Comparison of ENCODE assay signal across 21 mouse cellular contexts in genomic region chr2:25417426-25417825, GRCm38 (mm10). TPM values are rescaled to one million over a fixed set of nuclear protein-coding genes. Genes with fewer than 3 reads are reported as not detected.
DNase-seq lines count a peak whose midpoint lies in the region; ATAC-seq lines count a peak whose summit lies in the region.
"Had no signal": no experiment of that assay in that cellular context is flagged by ENCODE, and none has a peak within 500 bp of the region (broad histone marks: within the 10 kb centered on the region; RNA-seq: fewer than 3 reads in every experiment).

No protein-coding gene starts in this region.

- no peaks in the 10 kb centered on the region; the same call in 1 of the 2 replicates for H3K27me3 ChIP-seq in hindbrain, embryonic 13.5 days
- H3K27me3 ChIP-seq in hindbrain, embryonic 14.5 days (ENCODE audit: control insufficient read depth, insufficient read depth, low read length) = no peaks in the 10 kb centered on the region
- H3K27me3 ChIP-seq: forebrain, embryonic 12.5 days; hindbrain, embryonic 12.5 days; kidney, embryonic 15.5 days; stomach, embryonic 15.5 days had no signal

- WGBS in hindbrain, embryonic 13.5 days = 22% methylated on average over 3 of the region's 3 CpGs
- WGBS in hindbrain, embryonic 14.5 days = 14% methylated on average over 3 of the region's 3 CpGs

- peaks cover 5% of the 10 kb centered on the region for H3K36me3 ChIP-seq in hindbrain, embryonic 13.5 days
- peaks cover 18% of the 10 kb centered on the region for H3K36me3 ChIP-seq in hindbrain, embryonic 14.5 days (replicated peaks; ENCODE audit: control insufficient read depth, insufficient read depth)
- H3K36me3 ChIP-seq: forebrain, embryonic 12.5 days; heart, embryonic 10.5 days; hindbrain, embryonic 12.5 days; kidney, embryonic 15.5 days; stomach, embryonic 15.5 days had no signal

- H3K9me3 ChIP-seq in hindbrain, embryonic 13.5 days = no peaks in the 10 kb centered on the region
- no peaks in the 10 kb centered on the region for H3K9me3 ChIP-seq in hindbrain, embryonic 14.5 days (ENCODE audit: control insufficient read depth, low read length)
- H3K9me3 ChIP-seq: forebrain, embryonic 12.5 days; heart, embryonic 10.5 days; hindbrain, embryonic 12.5 days; kidney, embryonic 15.5 days; stomach, embryonic 15.5 days had no signal

- DNase-seq in cerebellum, adult 11-12 months = peak; percentile 31
- DNase-seq in cerebellum, adult 9-10 months = no peak
- no peak for DNase-seq in hindbrain, embryonic 14.5 days (ENCODE audit: low spot score)
- peak; percentile 56 for DNase-seq in Muller cell, postnatal 12 days (ENCODE audit: inconsistent ontology term)
- peak; percentile 40 to 50 for DNase-seq in cerebellum, postnatal 25 days
- DNase-seq in layer of hippocampus, adult 11-12 months (ENCODE audit: low spot score) = no peak
- DNase-seq: B cell, adult 2 months; gastrocnemius, postnatal 14 days; midbrain, embryonic 14.5 days; retina, postnatal 1 day; thymus, adult 18-20 months; thymus, postnatal 4 days had no signal

- no peak overlapping the region for H3K4me3 ChIP-seq in hindbrain, embryonic 13.5 days
- no peak overlapping the region for H3K4me3 ChIP-seq in hindbrain, embryonic 14.5 days (replicated peaks; ENCODE audit: low read length)
- H3K4me3 ChIP-seq: forebrain, embryonic 12.5 days; heart, embryonic 10.5 days; hindbrain, embryonic 12.5 days; kidney, embryonic 15.5 days; stomach, embryonic 15.5 days had no signal

- ATAC-seq in hindbrain, embryonic 13.5 days (ENCODE audit: low FRiP score) = no peak
- no peak for ATAC-seq in hindbrain, embryonic 14.5 days (ENCODE audit: low FRiP score)
- ATAC-seq: intestine, embryonic 16.5 days; lung, postnatal 0 days had no signal

- no peaks in the 10 kb centered on the region for H3K4me1 ChIP-seq in hindbrain, embryonic 13.5 days (replicated peaks)
- H3K4me1 ChIP-seq in hindbrain, embryonic 14.5 days (replicated peaks; ENCODE audit: control insufficient read depth, insufficient read depth, low read length) = no peaks in the 10 kb centered on the region
- H3K4me1 ChIP-seq: heart, embryonic 10.5 days; hindbrain, embryonic 12.5 days; stomach, embryonic 15.5 days had no signal

- H3K27ac ChIP-seq in hindbrain, embryonic 13.5 days = no peak overlapping the region
- H3K27ac ChIP-seq in hindbrain, embryonic 14.5 days = no peak overlapping the region
- H3K27ac ChIP-seq: forebrain, embryonic 12.5 days; heart, embryonic 10.5 days; hindbrain, embryonic 12.5 days; kidney, embryonic 15.5 days; liver, embryonic 14.5 days; stomach, embryonic 15.5 days had no signal

- H3K9ac ChIP-seq in hindbrain, embryonic 13.5 days = peak overlapping the region; percentile 24; the same call in 1 of the 2 replicates
- H3K9ac ChIP-seq in hindbrain, embryonic 14.5 days = no peak overlapping the region
- H3K9ac ChIP-seq: forebrain, embryonic 12.5 days; hindbrain, embryonic 12.5 days; kidney, embryonic 15.5 days; liver, embryonic 14.5 days; stomach, embryonic 15.5 days had no signal

- H3K4me2 ChIP-seq in hindbrain, embryonic 13.5 days = no peak overlapping the region
- H3K4me2 ChIP-seq in hindbrain, embryonic 14.5 days (replicated peaks) = no peak overlapping the region
- H3K4me2 ChIP-seq: forebrain, embryonic 12.5 days; hindbrain, embryonic 12.5 days; kidney, embryonic 15.5 days; stomach, embryonic 15.5 days had no signal

RNA-seq across cellular contexts. Expression of gene Fut7, which starts 5.6 kb away (rescaled TPM):
- 0.19 TPM in 1 of 2 replicates, not detected in the other for polyA plus RNA-seq in hindbrain, embryonic 13.5 days (2015; fragmentation: Nextera tagmentation; extraction: Ambion mirVana)
- polyA plus RNA-seq in hindbrain, embryonic 14.5 days (2014; fragmentation: Nextera tagmentation; extraction: Ambion mirVana) = 0.37 TPM in 1 of 2 replicates, not detected in the other
- polyA plus RNA-seq: heart, embryonic 10.5 days had no signal

RNA-seq across cellular contexts. Expression of gene Abca2, which starts 11.1 kb away (rescaled TPM):
- polyA plus RNA-seq in hindbrain, embryonic 13.5 days (2015; fragmentation: Nextera tagmentation; extraction: Ambion mirVana) = 10.0 and 11.6 TPM in 2 replicates
- polyA plus RNA-seq in hindbrain, embryonic 14.5 days (2014; fragmentation: Nextera tagmentation; extraction: Ambion mirVana) = 15.6 and 17.3 TPM in 2 replicates

RNA-seq across cellular contexts. Expression of gene Npdc1, which starts 18.3 kb away (rescaled TPM):
- polyA plus RNA-seq in hindbrain, embryonic 13.5 days (2015; fragmentation: Nextera tagmentation; extraction: Ambion mirVana) = 411 and 423 TPM in 2 replicates
- polyA plus RNA-seq in hindbrain, embryonic 14.5 days (2014; fragmentation: Nextera tagmentation; extraction: Ambion mirVana) = 365 and 378 TPM in 2 replicates

RNA-seq across cellular contexts. Expression of gene Entpd2, which starts 21.8 kb away (rescaled TPM):
- polyA plus RNA-seq in hindbrain, embryonic 13.5 days (2015; fragmentation: Nextera tagmentation; extraction: Ambion mirVana) = 2.6 and 3.6 TPM in 2 replicates
- 2.6 and 3.3 TPM in 2 replicates for polyA plus RNA-seq in hindbrain, embryonic 14.5 days (2014; fragmentation: Nextera tagmentation; extraction: Ambion mirVana)
- polyA plus RNA-seq: heart, embryonic 10.5 days had no signal

RNA-seq across cellular contexts. Expression of gene Clic3, which starts 39.2 kb away (rescaled TPM):
- 3.4 and 3.7 TPM in 2 replicates for polyA plus RNA-seq in hindbrain, embryonic 13.5 days (2015; fragmentation: Nextera tagmentation; extraction: Ambion mirVana)
- polyA plus RNA-seq in hindbrain, embryonic 14.5 days (2014; fragmentation: Nextera tagmentation; extraction: Ambion mirVana) = 2.2 and 2.6 TPM in 2 replicates

Comparison
In these comparisons a context has a peak if more than half of its experiments do, and no peak if none do; other contexts are left out.
1. DNase-seq: peak in cerebellum, adult 11-12 months (single experiment), Muller cell, postnatal 12 days (single experiment) and cerebellum, postnatal 25 days (2 of 2); none in cerebellum, adult 9-10 months (single experiment), hindbrain, embryonic 14.5 days (single experiment) and layer of hippocampus, adult 11-12 months (single experiment).